Mouse (Mus musculus): ENCODE results near the gene Nmd3.

DNA sequence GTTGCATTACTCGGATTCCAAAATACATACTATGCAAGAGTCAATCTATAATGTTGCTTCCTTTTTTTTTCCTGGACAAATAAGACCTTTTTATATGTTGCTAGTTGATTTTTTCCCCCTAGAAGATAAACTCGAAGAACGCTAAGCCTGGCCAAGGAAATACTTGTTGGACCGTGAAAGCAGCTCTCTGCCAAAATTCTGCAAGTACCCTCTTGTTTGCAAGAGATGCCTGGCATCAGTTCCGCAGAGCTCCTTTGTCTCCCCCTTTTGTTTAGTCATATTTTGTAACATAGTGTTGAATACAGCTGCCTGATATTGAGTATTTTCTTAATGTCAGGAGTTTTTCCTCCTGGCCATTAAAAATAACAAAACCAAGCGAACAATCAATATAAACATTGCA, 4.3 kb upstream of the Nmd3 start:
- no peak for TF ChIP-seq CTCF (IDR thresholded peaks at IDR 0.05; ENCODE audit: low read depth)
- TF ChIP-seq EP300 (IDR thresholded peaks at IDR 0.05; ENCODE audit: low read depth) = no peak

All from liver, postnatal 0 days (tissue).